Mouse (Mus musculus) liver, postnatal 0 days (tissue): ENCODE results near the gene 1700020D05Rik. TPM values are rescaled to one million over a fixed set of nuclear protein-coding genes. Genes with fewer than 3 reads are reported as not detected.

ENCODE experiments used
- ATAC-seq: fragments of 200-750 bp; cut with Nextera tagmentation; 2 replicates; pipeline ENCODE4 v1.8.0; 2017; ENCODE audit warnings: mild to moderate bottlenecking, moderate library complexity
- DNase-seq: peaks from one replicate; pipeline ENCODE4 v3.0.0-alpha.2; 2016
- H3K27ac ChIP-seq: fragments of 300-500 bp; sonication (generic); 2 replicates; pipeline ENCODE4 v1.5.1; 2014; ENCODE audit warnings: antibody characterized with exemption, moderate library complexity, mild to moderate bottlenecking, low read depth
- H3K27me3 ChIP-seq: fragments of 300-500 bp; sonication (generic); 2 replicates; pipeline ENCODE4 v1.6.1; 2014; ENCODE audit warnings: low read length, control low read depth, mixed read lengths; ENCODE audit not compliant: insufficient read depth
- H3K36me3 ChIP-seq: fragments of 300-500 bp; sonication (generic); replicated peaks from 2 replicates; pipeline ENCODE4 v1.6.1; 2014; ENCODE audit warnings: mild to moderate bottlenecking, control low read depth, low read length, moderate library complexity, mixed read lengths; ENCODE audit not compliant: insufficient read depth
- H3K4me1 ChIP-seq: fragments of 300-500 bp; sonication (generic); 2 replicates; pipeline ENCODE4 v1.6.1; 2014; ENCODE audit warnings: antibody characterized with exemption, mild to moderate bottlenecking, control low read depth; ENCODE audit not compliant: insufficient read depth
- H3K4me2 ChIP-seq: fragments of 300-500 bp; sonication (generic); 2 replicates; pipeline ENCODE4 v1.6.1; 2014; ENCODE audit warnings: low read depth, mild to moderate bottlenecking, low read length, moderate library complexity, mixed read lengths
- H3K4me3 ChIP-seq: fragments of 300-500 bp; sonication (generic); 2 replicates; pipeline ENCODE4 v1.5.1; 2014; ENCODE audit warnings: low read depth, low read length
- H3K9ac ChIP-seq: fragments of 300-500 bp; sonication (generic); replicated peaks from 2 replicates; pipeline ENCODE4 v1.6.1; 2014; ENCODE audit warnings: mild to moderate bottlenecking, moderate library complexity
- H3K9me3 ChIP-seq: fragments of 300-500 bp; sonication (generic); 2 replicates; pipeline ENCODE4 v1.6.1; 2016; ENCODE audit warnings: mild to moderate bottlenecking, control low read depth, low read length, mixed read lengths
- CTCF ChIP-seq: sonication (generic); IDR thresholded peaks from 2 replicates; pipeline ENCODE4 v1.5.1; 2016; ENCODE audit warnings: antibody characterized with exemption, low read depth
- EP300 ChIP-seq: IDR thresholded peaks from 2 replicates; pipeline ENCODE4 v1.6.1; 2016; ENCODE audit warnings: antibody characterized with exemption, low read depth, mild to moderate bottlenecking
- WGBS: fragments of 180-500 bp; shearing (Covaris S2); extraction: QIAGEN DNeasy Blood & Tissue Kit; methylation state at CpG from one replicate; pipeline ENCODE4 v1.1.7; 2014; ENCODE audit not compliant: insufficient replicate concordance; 5-methylcytosine and 5-hydroxymethylcytosine counted together
- polyA plus RNA-seq: library from polyadenylated mRNA; unstranded; fragments of >200 nt; fragmentation: Nextera tagmentation; extraction: Ambion mirVana; gene quantifications from 2 replicates; pipeline ENCODE4 v1.2.1, GENCODE M21; 2015

Gene 1700020D05Rik
- polyA plus RNA-seq, 1 experiment from 2014 or later, result not detected

GRCm38 (mm10) chr19:5485821-5486220 lies 17.8 kb downstream of the 1700020D05Rik start:
- Histone ChIP-seq H3K9me3 (no peaks in the 10 kb centered on the region), H3K4me3 (no peak overlapping the region), H3K27me3 (no peaks in the 10 kb centered on the region), H3K4me2 (no peak overlapping the region), H3K27ac (no peak overlapping the region), H3K4me1 (peaks cover 24% of the 10 kb centered on the region), H3K36me3 (peaks cover 18% of the 10 kb centered on the region), H3K9ac (no peak overlapping the region)
- no peak for TF ChIP-seq EP300
- no peak for TF ChIP-seq CTCF
- WGBS, result 88% methylated on average over 7 of the region's 7 CpGs
- ATAC-seq (no peak), DNase-seq (no peak)

DNA sequence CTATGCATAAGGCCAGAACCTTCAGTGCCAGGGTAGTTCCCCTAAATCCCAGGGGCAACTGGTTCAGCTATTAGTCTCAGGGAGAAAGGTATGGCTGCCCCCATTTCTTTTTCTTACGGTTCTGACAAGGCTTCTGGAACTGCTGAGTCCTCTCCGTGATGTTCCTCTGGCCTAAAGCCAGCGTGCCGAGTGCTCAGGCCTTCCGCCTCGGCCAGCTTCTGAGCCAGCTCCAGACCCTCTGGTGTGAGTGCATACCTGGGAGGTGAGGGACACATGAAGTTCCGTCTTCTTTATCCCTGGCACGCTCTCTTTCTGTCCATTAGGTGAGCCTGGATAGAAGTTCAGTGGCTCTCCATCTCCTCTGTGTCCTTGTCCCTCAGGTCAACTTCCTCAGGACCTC lies 18.2 kb downstream of the 1700020D05Rik start:
- no peak overlapping the region for H3K9ac ChIP-seq
- peaks cover 18% of the 10 kb centered on the region for H3K36me3 ChIP-seq
- H3K4me2 ChIP-seq, result no peak overlapping the region
- no peak overlapping the region for H3K27ac ChIP-seq
- no peak overlapping the region for H3K4me3 ChIP-seq
- no peak for ATAC-seq
- TF ChIP-seq CTCF (no peak), EP300 (no peak)
- DNase-seq, result no peak
- WGBS, result 92% methylated on average over 8 of the region's 8 CpGs
- peaks cover 24% of the 10 kb centered on the region for H3K4me1 ChIP-seq
- no peaks in the 10 kb centered on the region for H3K9me3 ChIP-seq
- no peaks in the 10 kb centered on the region for H3K27me3 ChIP-seq

DNA sequence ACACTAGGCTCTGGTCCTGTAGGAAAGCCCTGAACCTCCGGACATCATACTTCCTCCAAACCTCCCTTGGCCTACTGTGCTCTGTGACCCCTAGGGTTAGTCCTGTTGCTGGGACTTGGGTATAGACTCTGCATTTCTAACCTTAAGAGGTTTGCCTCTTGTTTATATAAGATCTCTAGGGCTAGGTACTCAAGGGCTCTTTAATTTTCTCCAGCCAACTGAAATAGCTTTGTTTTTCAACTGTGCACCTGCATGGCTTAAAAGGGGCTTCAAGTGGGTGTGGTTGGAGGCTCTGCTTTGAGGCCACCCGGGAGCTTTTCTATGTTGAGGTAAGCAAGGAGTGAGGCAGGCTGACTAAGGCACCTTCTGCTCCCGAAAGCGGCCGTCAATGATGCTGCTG lies 19.1 kb downstream of the 1700020D05Rik start:
- TF ChIP-seq CTCF, result no peak
- TF ChIP-seq EP300, result no peak

DNA sequence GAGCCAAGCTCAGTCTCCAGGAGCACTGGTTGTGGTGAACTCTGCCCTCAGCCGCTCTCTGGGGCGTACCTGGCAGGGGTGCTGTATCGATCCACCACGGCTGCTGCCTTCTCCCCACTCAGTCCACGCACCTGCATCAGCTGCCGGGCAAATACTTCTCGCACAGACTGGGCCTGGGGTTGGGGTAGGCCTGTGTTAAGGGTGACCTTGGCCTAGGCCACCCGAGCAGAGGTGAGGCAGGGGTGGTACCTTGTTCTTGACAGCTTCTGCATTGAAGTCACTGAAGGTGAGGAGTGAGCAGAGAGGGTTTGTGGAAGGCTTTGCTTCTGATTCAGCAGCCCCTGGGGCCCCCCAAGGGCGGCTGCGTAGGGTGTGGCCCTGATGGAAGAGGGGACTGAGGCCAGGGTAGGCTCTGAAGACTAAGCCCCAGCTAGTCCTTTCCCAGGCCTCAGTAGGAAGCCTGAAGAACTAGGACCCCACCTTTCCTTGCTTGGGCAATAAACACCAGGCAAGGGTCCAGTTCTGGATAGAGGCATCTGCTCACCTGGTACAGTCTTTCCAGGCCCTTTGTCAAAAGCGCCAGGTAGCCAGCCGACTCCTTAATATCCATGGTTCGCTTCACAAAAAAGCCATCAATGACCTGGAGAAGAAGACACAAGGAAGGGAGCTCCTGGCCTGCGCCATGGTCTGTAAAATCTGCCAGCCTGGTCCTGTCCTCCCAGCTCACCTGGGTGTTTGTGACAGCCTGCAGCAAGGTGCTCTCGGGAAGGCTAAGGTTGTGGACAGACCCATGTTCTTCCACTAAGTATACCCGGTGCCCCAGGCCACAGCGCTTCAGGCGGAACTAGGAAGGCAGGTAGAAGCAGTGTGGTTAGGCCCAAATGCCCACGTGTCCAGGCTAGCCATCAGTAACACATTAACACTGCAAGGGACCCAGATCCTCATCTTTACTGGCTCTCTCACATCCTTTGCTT lies 19.9 kb downstream of the 1700020D05Rik start:
- peaks cover 18% of the 10 kb centered on the region for H3K36me3 ChIP-seq
- H3K27me3 ChIP-seq, result no peaks in the 10 kb centered on the region
- no peak overlapping the region for H3K4me3 ChIP-seq
- H3K9ac ChIP-seq, result no peak overlapping the region
- no peak overlapping the region for H3K4me2 ChIP-seq
- TF ChIP-seq EP300, result no peak
- TF ChIP-seq CTCF, result no peak
- no peak overlapping the region for H3K27ac ChIP-seq
- peaks cover 16% of the 10 kb centered on the region for H3K4me1 ChIP-seq
- WGBS, result 84% methylated on average over 19 of the region's 19 CpGs
- DNase-seq, result no peak
- no peaks in the 10 kb centered on the region for H3K9me3 ChIP-seq
- no peak for ATAC-seq

More for the DNA sequence above, 19.1 kb downstream of the 1700020D05Rik start:
- H3K4me1 ChIP-seq, result peaks cover 20% of the 10 kb centered on the region
- 86% methylated on average over 5 of the region's 5 CpGs for WGBS
- no peaks in the 10 kb centered on the region for H3K9me3 ChIP-seq
- no peak overlapping the region for H3K4me3 ChIP-seq
- no peak overlapping the region for H3K27ac ChIP-seq
- DNase-seq (no peak), ATAC-seq (no peak)
- peaks cover 18% of the 10 kb centered on the region for H3K36me3 ChIP-seq
- H3K27me3 ChIP-seq, result no peaks in the 10 kb centered on the region
- no peak overlapping the region for H3K4me2 ChIP-seq
- no peak overlapping the region for H3K9ac ChIP-seq

DNA sequence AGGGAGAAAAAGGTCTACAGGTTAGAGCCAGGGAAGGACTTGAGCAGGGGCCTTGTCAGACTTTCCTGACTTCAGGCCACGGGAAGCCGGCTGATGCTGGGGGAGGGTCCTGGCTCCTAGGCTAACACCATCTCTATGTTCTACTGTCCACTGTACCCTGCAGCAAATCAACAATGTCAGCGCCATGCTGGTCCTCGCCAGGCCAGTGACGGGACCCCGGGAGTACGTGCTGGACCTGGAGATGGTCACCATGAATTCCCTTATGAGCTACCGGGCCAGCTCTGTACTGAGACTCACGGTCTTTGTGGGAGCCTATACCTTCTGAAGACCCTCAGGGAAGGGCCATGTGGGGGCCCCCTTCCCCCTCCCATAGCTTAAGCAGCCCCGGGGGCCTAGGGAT lies 22.2 kb downstream of the 1700020D05Rik start:
- no peaks in the 10 kb centered on the region for H3K4me1 ChIP-seq
- TF ChIP-seq EP300 (no peak), CTCF (no peak)
- H3K27ac ChIP-seq, result no peak overlapping the region
- no peaks in the 10 kb centered on the region for H3K27me3 ChIP-seq
- no peaks in the 10 kb centered on the region for H3K9me3 ChIP-seq
- DNase-seq (no peak), ATAC-seq (no peak)
- WGBS, result 89% methylated on average over 10 of the region's 10 CpGs
- H3K4me3 ChIP-seq, result no peak overlapping the region
- no peak overlapping the region for H3K4me2 ChIP-seq
- H3K36me3 ChIP-seq, result peaks cover 18% of the 10 kb centered on the region
- H3K9ac ChIP-seq, result no peak overlapping the region

GRCm38 (mm10) chr19:5480016-5480415 lies 23.6 kb downstream of the 1700020D05Rik start:
- WGBS, result 80% methylated on average over 10 of the region's 10 CpGs
- Histone ChIP-seq H3K4me3 (no peak overlapping the region), H3K9me3 (no peaks in the 10 kb centered on the region), H3K9ac (no peak overlapping the region), H3K36me3 (peaks cover 8% of the 10 kb centered on the region), H3K4me2 (no peak overlapping the region), H3K27me3 (peaks cover 10% of the 10 kb centered on the region), H3K4me1 (no peaks in the 10 kb centered on the region), H3K27ac (no peak overlapping the region)
- no peak for DNase-seq
- TF ChIP-seq EP300, result no peak
- no peak for TF ChIP-seq CTCF
- ATAC-seq, result peak; percentile 40
